Mouse (Mus musculus) liver, embryonic 14.5 days (tissue): ENCODE measurements around the gene Rab7b. TPM values are rescaled to one million over a fixed set of nuclear protein-coding genes. Genes with fewer than 3 reads are reported as not detected.

Experiments used
- ATAC-seq: fragments of 200-750 bp; cut with Nextera tagmentation; 2 replicates; pipeline ENCODE4 v1.8.0; 2017; ENCODE audit warnings: moderate number of reproducible peaks, mild to moderate bottlenecking, moderate library complexity; ENCODE audit not compliant: insufficient read depth
- DNase-seq, 3 experiments: peaks; one replicate each; pipeline ENCODE4 v3.0.0-alpha.2; 2012 to 2013; ENCODE audit warnings: low read depth in 3 of 3, low spot score in 3 of 3
- H3K27ac ChIP-seq: fragments of 300-500 bp; sonication (generic); 2 replicates; pipeline ENCODE4 v1.5.1; 2014; ENCODE audit warnings: moderate library complexity, mild to moderate bottlenecking, control low read depth, inconsistent platforms
- H3K27me3 ChIP-seq: fragments of 300-500 bp; sonication (generic); 2 replicates; pipeline ENCODE4 v1.6.1; 2014; ENCODE audit warnings: mild to moderate bottlenecking, low read length, moderate library complexity; ENCODE audit not compliant: control insufficient read depth, insufficient read depth
- H3K36me3 ChIP-seq: fragments of 300-500 bp; sonication (generic); replicated peaks from 2 replicates; pipeline ENCODE4 v1.6.1; 2014; ENCODE audit warnings: low read depth; ENCODE audit not compliant: control insufficient read depth, insufficient read depth
- H3K4me1 ChIP-seq, 2 experiments: fragments of 200-500 bp in 1 of 2; fragments of 300-500 bp in 1 of 2; sonication (generic) in 1 of 2; replicated peaks; 2 replicates each; pipeline ENCODE4 v1.6.1; 2012 to 2014; ENCODE audit warnings: antibody characterized with exemption in 1 of 2, inconsistent platforms in 1 of 2, low read length in 1 of 2; ENCODE audit not compliant: control insufficient read depth in 2 of 2, insufficient read depth in 2 of 2
- H3K4me2 ChIP-seq: fragments of 300-500 bp; sonication (generic); 2 replicates; pipeline ENCODE4 v1.6.1; 2014; ENCODE audit warnings: low read depth, mild to moderate bottlenecking, control low read depth, moderate library complexity
- H3K4me3 ChIP-seq, 2 experiments: fragments of 200-500 bp in 1 of 2; fragments of 300-500 bp in 1 of 2; sonication (generic) in 1 of 2; 2 replicates each; pipeline ENCODE4 v1.5.1; 2012 to 2014; ENCODE audit warnings: low read depth in 2 of 2, low read length in 2 of 2, mild to moderate bottlenecking in 2 of 2, control low read depth in 1 of 2, inconsistent platforms in 1 of 2, moderate library complexity in 1 of 2; ENCODE audit not compliant: insufficient read depth in 1 of 2
- H3K9ac ChIP-seq: fragments of 300-500 bp; sonication (generic); replicated peaks from 2 replicates; pipeline ENCODE4 v1.6.1; 2014; ENCODE audit warnings: mild to moderate bottlenecking, control low read depth, moderate library complexity
- H3K9me3 ChIP-seq: fragments of 300-500 bp; sonication (generic); 2 replicates; pipeline ENCODE4 v1.6.1; 2016; ENCODE audit warnings: low read length, mixed read lengths; ENCODE audit not compliant: control insufficient read depth
- CTCF ChIP-seq: IDR thresholded peaks from 2 replicates; pipeline ENCODE4 v1.5.1; 2016; ENCODE audit warnings: antibody characterized with exemption, low read depth, control low read depth
- EP300 ChIP-seq: IDR thresholded peaks from 2 replicates; pipeline ENCODE4 v1.6.1; 2016; ENCODE audit warnings: antibody characterized with exemption, low read depth
- WGBS: fragments of 180-500 bp; shearing (Covaris S2); extraction: QIAGEN DNeasy Blood & Tissue Kit; methylation state at CpG from one replicate; pipeline ENCODE4 v1.1.7; 2014; ENCODE audit not compliant: insufficient replicate concordance; 5-methylcytosine and 5-hydroxymethylcytosine counted together
- polyA plus RNA-seq, 2 experiments: library from polyadenylated mRNA; depleted of rRNA in 1 of 2; stranded (reverse) in 1 of 2; unstranded in 1 of 2; fragments of >200 nt; fragmentation: Nextera tagmentation in 1 of 2; extraction: Ambion mirVana in 1 of 2; gene quantifications; 2 replicates each; pipeline versions ENCODE4 v1.2.1 to v1.2.3; 2012 to 2014

The Rab7b gene
- polyA plus RNA-seq (2012; rRNA removed), result 0.32 and 0.42 TPM in 2 replicates
- 0.77 and 0.91 TPM in 2 replicates for polyA plus RNA-seq (2014; fragmentation: Nextera tagmentation; extraction: Ambion mirVana)

- Histone ChIP-seq H3K36me3 (no peaks in the 10 kb centered on the region), H3K9me3 (no peaks in the 10 kb centered on the region), H3K4me1 (no peaks in the 10 kb centered on the region; a peak in 1 of 4 replicates), H3K27me3 (no peaks in the 10 kb centered on the region), H3K27ac (no peak within 1 kb of the TSS), H3K9ac (no peak within 1 kb of the TSS), H3K4me2 (0 out of 2 replicates have a peak within 1 kb of the TSS, but pooled peaks have one; percentile 3), H3K4me3 (no peak within 1 kb of the TSS)
- no peak for ATAC-seq
- 38% methylated on average over 8 of the region's 8 CpGs for WGBS
- DNase-seq, result peak in 1 of 3 experiments; percentile 10
- TF ChIP-seq CTCF, result no peak
- no peak for TF ChIP-seq EP300
Observed at GRCm38 (mm10) chr1:131688475-131688874, at the start of gene Rab7b. Gene Rab7b, plus strand, starts transcription at chr1:131688695.

GRCm38 (mm10) chr1:131640062-131640461, 48.4 kb upstream of the Rab7b start:
- no peak for DNase-seq
- no peaks in the 10 kb centered on the region for H3K27me3 ChIP-seq
- ATAC-seq, result no peak
- TF ChIP-seq EP300, result no peak
- no peak for TF ChIP-seq CTCF
- H3K4me2 ChIP-seq, result peak overlapping the region; percentile 55
- H3K4me3 ChIP-seq, result peak overlapping the region; percentile 13 to 26; a peak in 2 of 4 replicates
- H3K4me1 ChIP-seq, result peaks cover 6 to 10% of the 10 kb centered on the region in 2 experiments
- no peaks in the 10 kb centered on the region for H3K36me3 ChIP-seq
- WGBS, result 87% methylated on average over 4 of the region's 4 CpGs
- H3K27ac ChIP-seq, result no peak overlapping the region
- H3K9me3 ChIP-seq, result no peaks in the 10 kb centered on the region
- H3K9ac ChIP-seq, result no peak overlapping the region

- 95% methylated on average over 13 of the region's 13 CpGs for WGBS
- no peak for ATAC-seq
Observed at GRCm38 (mm10) chr1:131641565-131641964, 46.9 kb upstream of the Rab7b start.

GRCm38 (mm10) chr1:131642251-131642650, 46.2 kb upstream of the Rab7b start:
- Histone ChIP-seq H3K36me3 (no peaks in the 10 kb centered on the region), H3K9me3 (no peaks in the 10 kb centered on the region), H3K4me3 (no peak overlapping the region), H3K4me2 (0 out of 2 replicates have a peak overlapping the region, but pooled peaks have one; percentile 16), H3K9ac (no peak overlapping the region), H3K4me1 (peaks cover 6 to 10% of the 10 kb centered on the region in 2 experiments), H3K27me3 (no peaks in the 10 kb centered on the region), H3K27ac (no peak overlapping the region)
- DNase-seq, result no peak
- ATAC-seq, result no peak
- 81% methylated on average over 2 of the region's 2 CpGs for WGBS
- TF ChIP-seq CTCF, result no peak
- no peak for TF ChIP-seq EP300

More at GRCm38 (mm10) chr1:131641565-131641964, 46.9 kb upstream of the Rab7b start:
- no peaks in the 10 kb centered on the region for H3K27me3 ChIP-seq
- no peak for TF ChIP-seq CTCF
- no peak for TF ChIP-seq EP300
- no peak overlapping the region; the same call in 1 of the 2 replicates for H3K4me2 ChIP-seq
- H3K4me3 ChIP-seq, result no peak overlapping the region
- no peak overlapping the region for H3K9ac ChIP-seq
- DNase-seq, result no peak
- H3K9me3 ChIP-seq, result no peaks in the 10 kb centered on the region
- no peaks in the 10 kb centered on the region for H3K36me3 ChIP-seq
- peaks cover 6 to 10% of the 10 kb centered on the region in 2 experiments for H3K4me1 ChIP-seq
- no peak overlapping the region for H3K27ac ChIP-seq

- TF ChIP-seq EP300, result no peak
- TF ChIP-seq CTCF, result no peak
Observed at GRCm38 (mm10) chr1:131652670-131653443, 35.6 kb upstream of the Rab7b start.

More at GRCm38 (mm10) chr1:131652670-131653443, 35.6 kb upstream of the Rab7b start:
- 66% methylated on average over 12 of the region's 12 CpGs for WGBS
- ATAC-seq, result no peak
- no peak overlapping the region for H3K4me3 ChIP-seq
- no peak overlapping the region for H3K4me2 ChIP-seq
- no peak overlapping the region for H3K27ac ChIP-seq
- H3K4me1 ChIP-seq, result peaks cover 0 to 2% of the 10 kb centered on the region in 2 experiments; a peak in 1 of 4 replicates
- DNase-seq, result no peak
- no peaks in the 10 kb centered on the region for H3K27me3 ChIP-seq
- H3K36me3 ChIP-seq, result no peaks in the 10 kb centered on the region; the same call in 1 of the 2 replicates
- no peaks in the 10 kb centered on the region for H3K9me3 ChIP-seq
- H3K9ac ChIP-seq, result no peak overlapping the region
